Mouse (Mus musculus) megakaryocyte progenitor cell, adult 5-6 weeks (primary cell): ENCODE measurements around the gene Gabbr1. TPM values are rescaled to one million over a fixed set of nuclear protein-coding genes. Genes with fewer than 3 reads are reported as not detected.

Experiments used
- ATAC-seq: replicated peaks from 2 replicates; pipeline ENCODE4 v1.8.0; 2016; ENCODE audit warnings: mild to moderate bottlenecking, moderate TSS enrichment, inconsistent platforms; ENCODE audit not compliant: poor library complexity
- total RNA-seq, 2 experiments: library from RNA; stranded (forward) in 1 of 2; stranded (reverse) in 1 of 2; fragments of 157-497, 149-512 nt in 1 of 2; fragments of 200-1000 nt in 1 of 2; gene quantifications; 2 replicates each; pipeline versions ENCODE4 v1.2.3 to v1.2.4; 2015 to 2017

Gene Gabbr1
- total RNA-seq, 2 experiments from 2014 or later: 0.25 to 2.6 TPM

- no peak for ATAC-seq
Observed at GRCm38 (mm10) chr17:37072730-37073276, 27.0 kb downstream of the Gabbr1 start.

GRCm38 (mm10) chr17:37075181-37075580, 29.4 kb downstream of the Gabbr1 start:
- no peak for ATAC-seq

- ATAC-seq: no peak
Observed at GRCm38 (mm10) chr17:37075766-37076165, 30.0 kb downstream of the Gabbr1 start.

- ATAC-seq: no peak
Observed at GRCm38 (mm10) chr17:37078193-37078592, 32.4 kb downstream of the Gabbr1 start.

- ATAC-seq: no peak
Observed at GRCm38 (mm10) chr17:37078990-37079389, 33.2 kb downstream of the Gabbr1 start.

GRCm38 (mm10) chr17:37080119-37080518, 34.4 kb downstream of the Gabbr1 start:
- no peak for ATAC-seq

- no peak for ATAC-seq
Observed at GRCm38 (mm10) chr17:37081659-37082058, 35.9 kb downstream of the Gabbr1 start.

GRCm38 (mm10) chr17:37083327-37083726, 37.6 kb downstream of the Gabbr1 start:
- peak; percentile 98 for ATAC-seq

- no peak for ATAC-seq
Observed at GRCm38 (mm10) chr17:37084632-37085031, 38.9 kb downstream of the Gabbr1 start.

GRCm38 (mm10) chr17:37085545-37085944, 39.8 kb downstream of the Gabbr1 start:
- ATAC-seq: no peak

- no peak for ATAC-seq
Observed at GRCm38 (mm10) chr17:37088399-37088798, 42.6 kb downstream of the Gabbr1 start, which contains the start of gene Olfr90. Gene Olfr90 (minus strand): TSS chr17:37088499.

GRCm38 (mm10) chr17:37092198-37092597, 46.4 kb downstream of the Gabbr1 start:
- ATAC-seq: no peak

- ATAC-seq: no peak
Observed at GRCm38 (mm10) chr17:37093289-37093688, 47.5 kb downstream of the Gabbr1 start.

- no peak for ATAC-seq
Observed at GRCm38 (mm10) chr17:37098178-37098577, 52.4 kb downstream of the Gabbr1 start, which contains the start of gene Olfr91. Gene Olfr91 (minus strand): TSS chr17:37098278.

- ATAC-seq: no peak
Observed at GRCm38 (mm10) chr17:37119988-37120387, 74.2 kb downstream of the Gabbr1 start, which contains the start of gene Olfr92. Gene Olfr92 (minus strand): TSS chr17:37120088.

Other genes with a start within 250 kb of the Gabbr1 start
- not detected in 2 replicates for gene H2-M10.6, start 233.8 kb upstream of the Gabbr1 start, total RNA-seq (2015)
- gene H2-M10.6, start 233.8 kb upstream of the Gabbr1 start, total RNA-seq (2017): not detected in 2 replicates
- 12.3 and 13.9 TPM in 2 replicates for gene Trim26, start 208.8 kb upstream of the Gabbr1 start, total RNA-seq (2015)
- gene Trim26, start 208.8 kb upstream of the Gabbr1 start, total RNA-seq (2017): 5.8 and 9.4 TPM in 2 replicates
- not detected in 2 replicates for gene Trim15, start 178.8 kb upstream of the Gabbr1 start, total RNA-seq (2015)
- gene Trim15, start 178.8 kb upstream of the Gabbr1 start, total RNA-seq (2017): not detected in 2 replicates
- 0.24 and 1.8 TPM in 2 replicates for gene Trim10, start 176.4 kb upstream of the Gabbr1 start, total RNA-seq (2015)
- gene Trim10, start 176.4 kb upstream of the Gabbr1 start, total RNA-seq (2017): 1.1 and 2.3 TPM in 2 replicates
- gene Trim40, start 155.8 kb upstream of the Gabbr1 start, total RNA-seq (2015): not detected in 2 replicates
- gene Trim40, start 155.8 kb upstream of the Gabbr1 start, total RNA-seq (2017): not detected in 2 replicates
- gene Trim31, start 147.8 kb upstream of the Gabbr1 start, total RNA-seq (2015): not detected in 2 replicates
- gene Trim31, start 147.8 kb upstream of the Gabbr1 start, total RNA-seq (2017): not detected in 2 replicates
- not detected in 2 replicates for gene Rnf39, start 103.0 kb upstream of the Gabbr1 start, total RNA-seq (2015)
- gene Rnf39, start 103.0 kb upstream of the Gabbr1 start, total RNA-seq (2017): not detected in 2 replicates
- gene Ppp1r11, start 94.2 kb upstream of the Gabbr1 start, total RNA-seq (2015): 82.1 and 83.5 TPM in 2 replicates
- gene Ppp1r11, start 94.2 kb upstream of the Gabbr1 start, total RNA-seq (2017): 57.1 and 87.6 TPM in 2 replicates
- gene Znrd1, start 87.4 kb upstream of the Gabbr1 start, total RNA-seq (2015): 105 and 108 TPM in 2 replicates
- 37.2 and 53.9 TPM in 2 replicates for gene Znrd1, start 87.4 kb upstream of the Gabbr1 start, total RNA-seq (2017)
- gene Znrd1as, start 87.4 kb upstream of the Gabbr1 start, total RNA-seq (2015): 3.3 and 5.5 TPM in 2 replicates
- 6.2 and 8.6 TPM in 2 replicates for gene Znrd1as, start 87.4 kb upstream of the Gabbr1 start, total RNA-seq (2017)
- not detected in 2 replicates for gene 2410137M14Rik, start 64.7 kb upstream of the Gabbr1 start, total RNA-seq (2015)
- not detected in 2 replicates for gene 2410137M14Rik, start 64.7 kb upstream of the Gabbr1 start, total RNA-seq (2017)
- gene H2-M5, start 56.4 kb upstream of the Gabbr1 start, total RNA-seq (2015): not detected in 2 replicates
- not detected in 2 replicates for gene H2-M5, start 56.4 kb upstream of the Gabbr1 start, total RNA-seq (2017)
- gene Zfp57, start 44.8 kb upstream of the Gabbr1 start, total RNA-seq (2015): 0.22 TPM in 1 of 2 replicates, not detected in the other
- gene Zfp57, start 44.8 kb upstream of the Gabbr1 start, total RNA-seq (2017): 0.25 TPM in 1 of 2 replicates, not detected in the other
- gene Mog, start 22.6 kb upstream of the Gabbr1 start, total RNA-seq (2015): not detected in 2 replicates
- gene Mog, start 22.6 kb upstream of the Gabbr1 start, total RNA-seq (2017): not detected in 2 replicates
- not detected in 2 replicates for gene Olfr90, start 42.5 kb downstream of the Gabbr1 start, total RNA-seq (2015)
- gene Olfr90, start 42.5 kb downstream of the Gabbr1 start, total RNA-seq (2017): not detected in 2 replicates
- not detected in 2 replicates for gene Olfr91, start 52.3 kb downstream of the Gabbr1 start, total RNA-seq (2015)
- gene Olfr91, start 52.3 kb downstream of the Gabbr1 start, total RNA-seq (2017): not detected in 2 replicates
- not detected in 2 replicates for gene Olfr92, start 74.1 kb downstream of the Gabbr1 start, total RNA-seq (2015)
- gene Olfr92, start 74.1 kb downstream of the Gabbr1 start, total RNA-seq (2017): not detected in 2 replicates
- not detected in 2 replicates for gene Olfr93, start 115.5 kb downstream of the Gabbr1 start, total RNA-seq (2015)
- gene Olfr93, start 115.5 kb downstream of the Gabbr1 start, total RNA-seq (2017): not detected in 2 replicates
- 0.22 TPM in 1 of 2 replicates, not detected in the other for gene Ubd, start 147.9 kb downstream of the Gabbr1 start, total RNA-seq (2015)
- gene Ubd, start 147.9 kb downstream of the Gabbr1 start, total RNA-seq (2017): 0.27 TPM in 1 of 2 replicates, not detected in the other
- not detected in 2 replicates for gene Olfr94, start 155.0 kb downstream of the Gabbr1 start, total RNA-seq (2015)
- not detected in 2 replicates for gene Olfr94, start 155.0 kb downstream of the Gabbr1 start, total RNA-seq (2017)
- gene Olfr95, start 167.2 kb downstream of the Gabbr1 start, total RNA-seq (2015): not detected in 2 replicates
- not detected in 2 replicates for gene Olfr95, start 167.2 kb downstream of the Gabbr1 start, total RNA-seq (2017)
- gene Olfr96, start 174.2 kb downstream of the Gabbr1 start, total RNA-seq (2015): not detected in 2 replicates
- gene Olfr96, start 174.2 kb downstream of the Gabbr1 start, total RNA-seq (2017): not detected in 2 replicates
- not detected in 2 replicates for gene Olfr97, start 191.4 kb downstream of the Gabbr1 start, total RNA-seq (2015)
- gene Olfr97, start 191.4 kb downstream of the Gabbr1 start, total RNA-seq (2017): not detected in 2 replicates
- gene Olfr98, start 217.8 kb downstream of the Gabbr1 start, total RNA-seq (2015): not detected in 2 replicates
- not detected in 2 replicates for gene Olfr98, start 217.8 kb downstream of the Gabbr1 start, total RNA-seq (2017)
- gene H2-M3, start 224.3 kb downstream of the Gabbr1 start, total RNA-seq (2015): 11.0 and 11.6 TPM in 2 replicates
- 23.5 and 27.3 TPM in 2 replicates for gene H2-M3, start 224.3 kb downstream of the Gabbr1 start, total RNA-seq (2017)
- not detected in 2 replicates for gene Olfr99, start 237.5 kb downstream of the Gabbr1 start, total RNA-seq (2015)
- gene Olfr99, start 237.5 kb downstream of the Gabbr1 start, total RNA-seq (2017): not detected in 2 replicates